Comparison of ENCODE assay signal across 23 mouse cellular contexts in the genomic region with DNA sequence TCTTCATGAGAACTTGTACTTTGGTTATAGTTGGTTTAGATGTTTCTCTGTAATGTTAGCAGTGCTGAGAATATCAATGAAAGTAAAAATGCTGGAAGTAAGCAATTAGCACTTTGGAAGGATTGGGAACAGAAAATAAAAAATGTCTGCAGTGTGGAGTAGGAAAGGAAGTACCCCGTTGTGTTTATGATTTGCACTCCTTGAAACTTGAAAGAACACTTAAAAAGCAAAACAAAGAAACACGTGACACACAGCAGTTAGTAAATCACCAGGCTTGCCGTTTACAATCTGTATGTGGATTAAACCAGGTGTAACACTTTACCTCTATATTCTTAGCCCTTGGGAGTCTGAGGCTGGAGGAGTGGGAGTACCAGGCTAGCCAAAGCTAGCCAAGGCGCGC. TPM values are rescaled to one million over a fixed set of nuclear protein-coding genes. Genes with fewer than 3 reads are reported as not detected.
"Had no signal": no experiment of that assay in that cellular context is flagged by ENCODE, and none has a peak within 500 bp of the region (broad histone marks: within the 10 kb centered on the region; RNA-seq: fewer than 3 reads in every experiment).

No protein-coding gene starts in this region.

- H3K27ac ChIP-seq: kidney, embryonic 15.5 days; left cerebral cortex, adult 2 months; limb, embryonic 15.5 days; liver, embryonic 14.5 days; macrophage; midbrain, embryonic 12.5 days; midbrain, embryonic 15.5 days; neural tube, embryonic 13.5 days; stomach, embryonic 15.5 days had no signal

- H3K4me3 ChIP-seq: kidney, embryonic 15.5 days; left cerebral cortex, adult 2 months; limb, embryonic 12.5 days; limb, embryonic 15.5 days; midbrain, embryonic 12.5 days; midbrain, embryonic 15.5 days; neural tube, embryonic 13.5 days; stomach, embryonic 15.5 days had no signal

- ATAC-seq: liver, postnatal 0 days; lung, postnatal 0 days; midbrain, embryonic 15.5 days had no signal

- DNase-seq: kidney, postnatal 10 days; kidney, postnatal 4 days; layer of hippocampus, adult 9-11 months; layer of hippocampus, postnatal 36 days; left cerebral cortex, postnatal 4 days; liver, postnatal 0 days; lung, embryonic 14.5 days; retina, postnatal 1 day; right cerebral cortex, postnatal 25 days; spleen, adult 18-20 months; thymus, postnatal 36 days had no signal

RNA-seq across cellular contexts. Expression of a gene that starts 45.6 kb away (rescaled TPM):
- polyA plus RNA-seq: limb, embryonic 12.5 days; liver, embryonic 11.5 days; midbrain, embryonic 12.5 days; neural tube, embryonic 13.5 days had no signal
